Mouse (Mus musculus) lung, postnatal 0 days (tissue): ENCODE results near the gene Mast4.

ENCODE experiments used
- CTCF ChIP-seq: IDR thresholded peaks from 2 replicates; pipeline ENCODE4 v1.5.1; 2016; ENCODE audit warnings: antibody characterized with exemption, mild to moderate bottlenecking
- EP300 ChIP-seq: IDR thresholded peaks from 2 replicates; pipeline ENCODE4 v1.6.1; 2016; ENCODE audit warnings: antibody characterized with exemption, mild to moderate bottlenecking, control low read depth

- TF ChIP-seq EP300 (no peak), CTCF (no peak)
Measured at GRCm38 (mm10) chr13:102862981-102863380, 471.3 kb downstream of the Mast4 start.
